Mouse (Mus musculus): ENCODE results near the gene AL732309.1.
A peak's percentile ranks its signal among the peaks of the same experiment; 100 is the strongest.

AL732309.1 gene

DNA sequence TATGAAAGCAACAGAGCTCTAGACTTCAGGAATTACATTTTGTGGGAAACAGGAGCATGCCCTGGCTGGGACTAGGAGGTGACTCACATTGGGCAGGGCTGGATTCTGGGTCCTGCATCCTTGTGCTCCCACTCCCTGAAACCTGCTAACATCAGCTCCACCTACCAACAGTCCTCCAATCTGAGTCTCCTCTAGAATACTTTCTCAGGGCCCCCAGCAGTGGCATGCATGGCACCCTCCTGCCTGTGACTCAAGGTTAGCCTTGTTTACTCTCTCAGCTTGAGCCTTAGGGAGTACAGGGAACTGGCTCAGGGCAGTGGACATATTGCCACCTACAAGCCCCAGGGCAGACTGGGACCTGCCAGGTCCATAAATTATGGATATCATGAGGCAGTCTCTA is 8.6 kb downstream of the AL732309.1 start:
- DNase-seq (ENCODE audit: low spot score): peak; percentile 44

DNA sequence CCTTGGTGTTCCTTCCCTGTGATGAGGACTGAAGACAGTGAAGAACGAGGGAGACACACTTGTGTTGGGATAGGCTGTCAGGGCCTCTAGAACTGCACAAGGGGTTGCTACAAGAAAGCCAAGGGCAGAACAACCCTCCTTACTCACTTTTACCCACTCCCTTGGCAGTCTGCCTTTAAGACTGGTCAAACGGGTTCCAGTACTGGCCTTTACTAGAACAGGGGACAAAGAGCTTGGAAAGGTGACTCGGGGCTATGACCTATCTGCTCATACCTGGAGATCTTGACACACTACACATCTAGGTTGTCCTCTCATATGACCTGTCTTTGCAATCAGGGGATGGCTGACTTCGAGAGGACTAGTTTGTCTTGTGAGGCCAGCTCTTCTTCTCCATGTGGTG is 9.1 kb downstream of the AL732309.1 start:
- peak; percentile 88 for DNase-seq (ENCODE audit: low spot score)

DNA sequence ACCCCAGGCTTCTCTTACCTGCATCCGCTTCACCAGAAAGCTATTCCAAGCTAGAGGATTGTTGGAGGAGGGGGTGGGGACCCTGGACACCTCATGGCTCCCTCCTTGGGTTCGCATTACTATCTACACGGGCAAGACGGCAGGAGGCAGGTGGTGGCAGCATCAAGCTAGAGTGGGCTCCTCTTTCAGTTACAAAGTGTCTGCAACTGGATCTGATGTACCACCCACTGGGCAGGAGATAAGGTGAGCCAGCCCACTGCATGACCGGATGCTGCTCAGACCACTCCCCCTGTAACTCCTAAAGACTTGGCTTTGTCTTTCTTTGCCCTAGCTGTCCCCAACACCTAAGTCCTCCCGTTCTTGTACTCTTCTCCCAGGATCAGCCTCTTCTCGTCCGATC is 10.0 kb downstream of the AL732309.1 start, which contains the start of gene Rnf224:
Gene Rnf224, minus strand, starts transcription at position 174 of the 400 bp plus-strand sequence.
- no peak for DNase-seq (ENCODE audit: low spot score)

- no peak for DNase-seq (ENCODE audit: low spot score)
Observed at GRCm38 (mm10) chr2:25234551-25235220, 12.0 kb downstream of the AL732309.1 start.

- no peak for DNase-seq (ENCODE audit: low spot score)
Observed at GRCm38 (mm10) chr2:25234050-25234449, 12.6 kb downstream of the AL732309.1 start, which contains the start of gene Slc34a3. TSS of gene Slc34a3 (minus strand) at chr2:25234364.

DNA sequence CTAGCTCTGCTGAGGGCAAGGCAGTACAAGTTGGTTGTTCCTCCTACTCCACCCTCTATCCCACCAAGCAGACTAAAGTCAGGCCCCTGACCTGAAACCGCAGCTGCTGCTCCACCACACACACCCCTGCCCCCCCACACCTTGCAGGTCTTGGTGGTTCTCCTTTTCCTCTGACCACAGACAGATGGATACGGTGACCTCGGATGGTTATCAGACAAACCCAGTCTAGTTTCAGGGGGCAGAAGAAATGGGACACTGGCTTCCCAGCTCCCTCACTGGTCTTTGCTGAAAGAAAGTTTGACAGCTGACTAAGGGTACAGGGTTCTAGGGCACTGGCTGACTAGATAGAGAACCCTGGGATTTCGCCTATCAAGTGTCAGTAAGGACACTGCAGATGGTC is 13.2 kb downstream of the AL732309.1 start:
- no peak for DNase-seq (ENCODE audit: low spot score)

GRCm38 (mm10) chr2:25231038-25231437 is 15.6 kb downstream of the AL732309.1 start:
- no peak for DNase-seq (ENCODE audit: low spot score)

DNA sequence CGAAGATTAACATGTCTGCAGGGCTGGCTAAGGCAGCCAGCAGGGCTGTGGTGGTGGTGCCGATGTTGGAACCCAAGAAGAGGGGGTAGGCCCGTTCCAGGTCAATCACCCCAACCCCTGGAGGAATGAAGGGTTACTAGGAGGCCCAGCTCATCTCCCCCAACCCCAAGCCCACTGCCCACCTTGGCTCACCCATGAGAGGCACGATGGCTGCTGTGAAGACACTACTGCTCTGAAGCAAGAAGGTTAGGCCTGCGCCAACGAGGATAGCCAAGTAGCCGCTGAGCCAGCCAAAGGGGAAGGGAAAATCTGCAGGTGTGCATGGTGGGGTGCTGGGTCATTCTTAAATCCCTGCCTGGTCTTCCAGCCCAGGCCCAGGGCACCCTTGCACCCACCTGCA is 16.1 kb downstream of the AL732309.1 start:
- DNase-seq (ENCODE audit: low spot score): no peak

- no peak for DNase-seq (ENCODE audit: low spot score)
Observed at GRCm38 (mm10) chr2:25229582-25229981, 17.1 kb downstream of the AL732309.1 start.

- no peak for DNase-seq (ENCODE audit: low spot score)
Observed at GRCm38 (mm10) chr2:25228995-25229530, 17.6 kb downstream of the AL732309.1 start.

DNA sequence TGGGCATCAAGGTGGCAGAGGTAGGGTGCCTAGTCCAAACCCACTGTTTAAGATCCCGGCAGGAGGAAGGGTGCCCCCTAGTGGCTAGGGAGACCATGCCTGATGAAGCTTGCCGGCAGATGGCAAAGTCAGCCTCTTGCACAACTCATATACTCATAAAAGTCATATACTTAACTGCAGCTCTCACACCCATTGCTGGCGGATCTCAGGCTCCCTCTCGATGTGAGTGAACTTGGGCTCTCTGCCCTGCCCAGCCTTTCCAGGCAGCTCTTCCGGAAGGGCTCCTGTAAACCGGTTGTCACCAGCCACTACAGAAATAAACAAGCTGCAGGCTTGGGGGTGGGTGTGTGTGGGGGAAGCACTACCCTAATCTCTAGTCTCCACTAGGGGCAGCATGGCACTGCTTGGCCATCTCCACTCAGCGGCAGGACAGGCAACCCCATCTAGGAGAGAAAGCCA is 18.2 kb downstream of the AL732309.1 start:
- DNase-seq (ENCODE audit: low spot score): peak; percentile 94

GRCm38 (mm10) chr2:25227406-25227805 is 19.3 kb downstream of the AL732309.1 start:
- no peak for DNase-seq (ENCODE audit: low spot score)

GRCm38 (mm10) chr2:25226864-25227263 is 19.8 kb downstream of the AL732309.1 start:
- no peak for DNase-seq (ENCODE audit: low spot score)

DNA sequence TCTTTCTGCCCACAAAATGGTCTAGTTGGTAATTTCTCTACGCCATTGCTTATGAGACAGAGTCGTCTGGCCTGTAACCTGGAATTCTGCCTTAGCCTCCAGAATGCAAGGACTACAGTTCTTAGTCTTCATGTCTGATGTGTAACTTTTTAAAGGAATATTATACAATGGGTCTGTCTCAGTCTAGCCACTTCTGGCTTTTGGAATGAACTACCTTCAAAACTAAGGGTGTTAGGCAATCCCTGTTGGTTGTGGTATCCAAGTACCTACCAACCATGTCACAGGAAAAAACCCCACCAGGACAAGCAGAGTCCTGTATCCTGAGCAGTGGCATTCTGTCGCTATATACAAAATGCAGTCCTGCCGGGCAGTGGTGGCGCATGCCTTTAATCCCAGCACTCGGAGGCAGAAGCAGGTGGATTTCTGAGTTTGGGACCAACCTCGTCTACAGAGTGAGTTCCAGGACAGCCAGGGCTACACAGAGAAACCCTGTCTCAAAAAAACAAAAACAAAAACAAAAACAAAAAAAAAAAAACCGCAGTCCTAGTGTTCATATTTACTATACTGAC is 20.8 kb downstream of the AL732309.1 start:
- DNase-seq (ENCODE audit: low spot score): no peak

DNA sequence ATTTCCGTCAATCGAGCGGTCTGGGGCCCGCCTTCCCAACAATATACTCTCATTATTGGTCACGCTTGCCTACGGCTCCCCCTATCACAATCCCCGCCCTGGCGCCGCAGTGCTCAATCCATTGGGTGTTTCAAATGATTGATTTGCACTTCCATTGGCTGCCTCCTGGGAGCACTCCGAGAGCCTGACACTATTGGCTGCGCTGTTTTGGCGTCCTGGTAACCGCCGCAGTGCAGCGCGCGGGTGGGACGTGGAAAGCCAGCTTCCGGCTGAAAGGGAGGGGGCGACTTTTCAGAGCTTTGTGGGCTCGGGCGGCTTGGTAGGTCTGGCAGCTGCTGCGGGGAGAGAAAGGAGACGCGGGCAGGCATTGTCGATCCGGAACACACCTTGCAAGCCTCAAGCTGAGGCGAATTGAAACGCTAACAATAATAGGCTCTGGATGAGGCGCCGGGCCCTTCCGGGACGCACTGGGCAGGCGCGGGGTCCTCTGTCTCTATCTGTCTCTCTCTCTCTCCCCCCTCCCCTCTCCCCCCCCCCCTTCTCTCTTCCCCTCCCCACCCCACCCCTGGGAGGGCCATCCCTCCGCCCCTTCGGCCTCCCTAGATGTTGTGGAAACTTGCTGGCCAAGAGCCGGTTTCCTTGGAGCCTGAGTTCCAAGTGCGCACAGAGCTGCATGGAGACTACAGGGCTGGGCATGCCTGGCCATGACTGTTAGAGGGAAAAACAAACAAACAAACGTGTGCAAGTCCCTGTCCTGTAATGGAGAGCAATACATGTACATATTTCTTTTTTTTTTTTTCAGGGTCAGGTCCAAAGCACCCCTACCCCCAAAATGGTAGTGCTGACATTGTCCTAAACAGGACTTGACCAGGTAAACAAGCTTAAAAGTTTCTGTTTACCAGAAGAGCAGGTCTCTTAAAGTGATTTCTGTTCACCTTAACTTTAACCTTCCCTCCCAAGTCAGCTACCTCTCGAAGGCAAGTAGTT is 21.6 kb downstream of the AL732309.1 start:
- peak; percentile 98 for DNase-seq (ENCODE audit: low spot score)

- no peak for DNase-seq (ENCODE audit: low spot score)
Observed at GRCm38 (mm10) chr2:25224492-25224765, 22.2 kb downstream of the AL732309.1 start, which contains the start of gene Tubb4b. TSS of gene Tubb4b (minus strand) at chr2:25224702.

DNA sequence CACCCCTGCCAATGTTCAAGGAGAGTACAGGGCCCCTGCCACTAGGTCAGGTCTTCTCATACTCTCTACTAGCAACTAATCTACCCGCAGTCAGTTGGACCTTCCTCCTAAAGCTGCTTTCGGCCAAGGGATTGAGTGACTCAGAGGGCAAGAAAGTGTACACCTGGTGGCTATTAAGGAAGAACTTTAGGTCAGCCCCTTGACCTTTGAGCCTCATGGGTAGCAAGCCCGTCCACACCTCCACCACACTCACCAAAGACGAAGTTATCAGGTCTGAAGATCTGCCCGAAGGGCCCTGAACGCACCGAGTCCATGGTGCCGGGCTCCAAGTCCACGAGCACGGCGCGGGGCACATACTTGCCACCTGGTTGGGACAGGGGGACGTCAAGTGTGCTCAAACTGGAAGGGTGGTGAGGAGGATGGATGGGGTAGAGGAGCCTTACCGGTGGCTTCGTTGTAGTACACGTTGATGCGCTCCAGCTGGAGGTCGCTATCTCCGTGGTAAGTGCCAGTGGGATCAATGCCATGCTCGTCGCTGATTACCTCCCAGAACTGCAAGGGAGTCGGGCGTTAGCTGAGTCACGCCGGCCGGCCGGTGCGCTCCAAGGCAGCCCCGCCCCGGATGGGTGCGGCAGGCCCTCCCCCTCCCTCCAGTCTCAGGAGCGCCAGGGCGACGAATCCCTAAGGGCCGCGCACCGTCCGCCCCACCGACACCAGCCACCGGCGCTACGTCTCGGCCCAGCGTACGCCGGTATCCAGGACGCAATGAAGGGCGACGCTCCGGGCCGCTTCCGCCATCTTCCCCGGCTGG is 22.8 kb downstream of the AL732309.1 start:
- DNase-seq (ENCODE audit: low spot score): peak; percentile 90

DNA sequence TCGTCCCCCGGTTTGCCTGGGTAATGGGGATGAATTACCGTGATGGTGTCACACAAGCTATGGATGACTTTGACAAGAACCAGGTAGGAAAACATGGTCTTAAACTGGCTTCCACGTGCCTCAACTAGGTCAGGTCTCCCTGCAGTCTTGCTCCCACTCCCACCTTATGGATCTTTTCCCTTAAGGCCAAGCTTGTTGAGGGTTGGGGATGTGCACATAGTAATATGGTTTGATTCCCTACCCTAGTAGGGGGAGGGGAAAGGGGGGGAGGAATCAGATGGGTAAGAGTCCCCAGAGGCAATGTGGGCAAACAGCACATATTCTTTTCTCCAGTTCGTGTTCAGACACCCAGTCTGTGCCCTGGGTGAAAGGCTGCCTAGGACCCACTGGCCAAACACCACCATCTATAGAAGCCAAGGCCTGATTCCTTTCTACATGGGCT is 25.3 kb downstream of the AL732309.1 start:
- DNase-seq (ENCODE audit: low spot score): no peak

- no peak for DNase-seq (ENCODE audit: low spot score)
Observed at GRCm38 (mm10) chr2:25218445-25218844, 28.2 kb downstream of the AL732309.1 start, which contains the start of gene Fam166a. TSS of gene Fam166a (plus strand) at chr2:25218745.

- DNase-seq (ENCODE audit: low spot score): no peak
Observed at GRCm38 (mm10) chr2:25217666-25218065, 29.0 kb downstream of the AL732309.1 start.

DNA sequence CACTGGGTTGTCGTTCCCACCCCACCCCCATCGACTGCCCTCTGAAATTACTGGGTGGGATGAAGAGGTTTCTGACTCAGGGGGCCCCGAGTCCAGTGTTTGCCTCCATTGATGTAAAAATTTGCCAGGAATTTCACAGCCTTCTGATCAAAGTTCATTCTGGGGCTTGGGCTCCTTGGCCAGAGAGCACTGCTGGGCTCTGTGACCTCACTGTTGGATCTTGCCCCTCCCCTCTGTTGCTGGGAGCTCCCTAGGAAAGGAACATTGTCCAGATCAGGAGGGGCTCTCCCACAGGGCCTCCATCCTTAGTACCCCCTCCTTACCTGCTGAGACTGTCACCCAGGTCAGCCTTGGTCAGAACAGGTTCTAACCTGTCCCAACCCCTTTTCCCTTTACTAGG is 32.2 kb downstream of the AL732309.1 start, which contains the start of gene Stpg3:
Gene Stpg3, minus strand, starts transcription at position 194 of the 400 bp plus-strand sequence.
- DNase-seq (ENCODE audit: low spot score): no peak
